8 mouse cellular contexts compared by ENCODE assay signal in the genomic region with DNA sequence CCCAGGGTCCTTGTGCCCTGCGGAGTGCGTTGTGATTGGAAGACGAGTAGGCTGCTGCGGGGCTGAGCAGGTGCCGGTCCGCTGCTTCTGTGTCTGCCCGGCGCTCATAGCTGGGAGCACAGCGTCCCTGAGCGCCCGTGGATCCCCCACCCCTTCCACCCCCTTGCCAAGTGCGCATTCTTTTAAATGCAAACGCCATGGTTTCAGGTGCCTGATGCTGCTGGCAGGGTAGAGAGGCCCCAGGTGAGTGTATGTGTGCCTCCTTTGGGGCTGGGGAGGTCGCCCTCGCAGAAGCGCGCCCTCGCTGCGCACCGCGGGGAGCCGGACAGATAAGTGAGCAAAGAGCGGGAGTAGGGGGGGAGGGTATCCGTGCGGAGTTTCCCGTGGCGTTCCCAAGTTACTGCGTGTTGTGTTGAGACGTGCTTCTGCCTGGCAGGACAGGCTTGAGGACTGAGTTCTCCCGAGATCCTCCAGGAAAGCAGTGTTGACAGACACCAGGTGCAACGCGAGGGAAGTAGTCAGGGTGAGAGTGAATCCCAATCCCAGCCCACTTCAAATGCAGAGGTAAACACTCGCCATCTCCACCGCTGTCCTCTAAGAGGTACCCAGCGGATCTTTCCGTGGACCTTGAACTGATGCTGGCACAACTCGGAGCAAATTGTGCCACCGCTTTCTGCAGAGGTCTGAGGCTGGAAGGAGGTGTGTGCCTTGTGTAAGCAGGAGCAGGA. TPM values are rescaled to one million over a fixed set of nuclear protein-coding genes. Genes with fewer than 3 reads are reported as not detected.
A peak's percentile ranks its signal among the peaks of the same experiment; 100 is the strongest.
DNase-seq lines count a peak whose midpoint lies in the region; ATAC-seq lines count a peak whose summit lies in the region.

No protein-coding gene starts in this region.

- intact Hi-C loops in left cerebral cortex, postnatal 25 days (cut with DNase I), result no loop called here

- no peak overlapping the region for H3K27ac ChIP-seq in heart, embryonic 14.5 days (replicated peaks in 1 of 2; ENCODE audit: control insufficient read depth in 1 of 2, insufficient read depth in 1 of 2, low read depth in 2 of 2, low read length in 2 of 2)
- peak overlapping the region; percentile 74 for H3K27ac ChIP-seq in neural tube, embryonic 14.5 days (ENCODE audit: low read depth, low read length)

- peaks cover 22% of the 10 kb centered on the region for H3K27me3 ChIP-seq in heart, embryonic 14.5 days (ENCODE audit: control insufficient read depth, insufficient read depth, low read length)
- no peaks in the 10 kb centered on the region for H3K27me3 ChIP-seq in neural tube, embryonic 14.5 days (ENCODE audit: control insufficient read depth, insufficient read depth, low read length)

- H3K36me3 ChIP-seq in heart, embryonic 14.5 days (ENCODE audit: control insufficient read depth, insufficient read depth, low read length), result no peaks in the 10 kb centered on the region
- H3K36me3 ChIP-seq in neural tube, embryonic 14.5 days (ENCODE audit: control insufficient read depth, insufficient read depth, low read length), result no peaks in the 10 kb centered on the region

- peaks cover 0 to 2% of the 10 kb centered on the region in 2 experiments; a peak in 1 of 4 replicates for H3K4me1 ChIP-seq in heart, embryonic 14.5 days (ENCODE audit: control insufficient read depth in 2 of 2, insufficient read depth in 2 of 2, low read length in 2 of 2)
- no peaks in the 10 kb centered on the region for H3K4me1 ChIP-seq in neural tube, embryonic 14.5 days (ENCODE audit: control insufficient read depth, insufficient read depth, low read length)

- ATAC-seq in heart, embryonic 14.5 days (ENCODE audit: insufficient number of reproducible peaks, insufficient read depth, low FRiP score, low read depth), result no peak
- peak; percentile 93 for ATAC-seq in neural tube, embryonic 14.5 days (ENCODE audit: low read depth)
- no peak for ATAC-seq in activated CD4-positive, CD25-positive, alpha-beta regulatory T cell, adult 4 months

- H3K4me2 ChIP-seq in heart, embryonic 14.5 days (ENCODE audit: low read length), result peak overlapping the region; percentile 87
- H3K4me2 ChIP-seq in neural tube, embryonic 14.5 days (ENCODE audit: low read depth, low read length), result peak overlapping the region; percentile 75

- under 1% methylated on average over 38 of the region's 38 CpGs for WGBS in heart, embryonic 14.5 days
- WGBS in neural tube, embryonic 14.5 days, result 1% methylated on average over 38 of the region's 38 CpGs

- H3K9ac ChIP-seq in heart, embryonic 14.5 days (ENCODE audit: low read length), result no peak overlapping the region
- H3K9ac ChIP-seq in neural tube, embryonic 14.5 days (replicated peaks; ENCODE audit: low read depth, low read length), result peak overlapping the region; percentile 64

- no peak for DNase-seq in heart, adult 9 months (ENCODE audit: low spot score in 2 of 2)
- DNase-seq in cerebellum, adult 9-11 months, result peak; percentile 87
- peak; percentile 14 to 34 for DNase-seq in frontal cortex, postnatal 10 days (ENCODE audit: low spot score in 2 of 2)
- DNase-seq in left cerebral cortex, postnatal 25 days (ENCODE audit: low spot score in 2 of 2), result peak; percentile 58 to 60
- DNase-seq in gastrocnemius, adult 18-20 months (ENCODE audit: low spot score), result no peak

- H3K9me3 ChIP-seq in heart, embryonic 14.5 days (ENCODE audit: control insufficient read depth, low read length), result no peaks in the 10 kb centered on the region
- no peaks in the 10 kb centered on the region for H3K9me3 ChIP-seq in neural tube, embryonic 14.5 days (ENCODE audit: control insufficient read depth, low read length)

- peak overlapping the region; percentile 49 to 63 for H3K4me3 ChIP-seq in heart, embryonic 14.5 days (ENCODE audit: control insufficient read depth in 1 of 2, insufficient read depth in 1 of 2, low read depth in 1 of 2, low read length in 2 of 2)
- peak overlapping the region; percentile 72 for H3K4me3 ChIP-seq in neural tube, embryonic 14.5 days (ENCODE audit: low read depth, low read length)

RNA-seq across cellular contexts. Expression of a gene that starts 0.7 kb away (rescaled TPM):
- not detected in 2 replicates for polyA plus RNA-seq in heart, embryonic 14.5 days (2014; fragmentation: Nextera tagmentation; extraction: Ambion mirVana)
- total RNA-seq in left cerebral cortex, postnatal 25 days (2021), result 10 to 100 TPM; 20.1 to 24.4 TPM
- 22.4 and 25.6 TPM in 2 replicates for polyA plus RNA-seq in neural tube, embryonic 14.5 days (2014; fragmentation: Nextera tagmentation; extraction: Ambion mirVana)
- not detected for polyA plus RNA-seq in activated CD4-positive, CD25-positive, alpha-beta regulatory T cell, adult 4 months (2017; shearing (Covaris generic))
- total RNA-seq in gastrocnemius, adult 18-20 months (2021), result not detected

Comparison
In these comparisons a context has a peak if more than half of its experiments do, and no peak if none do; other contexts are left out.
1. DNase-seq: peak in cerebellum, adult 9-11 months (single experiment), frontal cortex, postnatal 10 days (2 of 2) and left cerebral cortex, postnatal 25 days (2 of 2); none in heart, adult 9 months (0 of 2) and gastrocnemius, adult 18-20 months (single experiment).
2. RNA of a gene that starts 0.7 kb away (polyA plus RNA-seq): 22.4 to 25.6 TPM in neural tube, embryonic 14.5 days; not detected in activated CD4-positive, CD25-positive, alpha-beta regulatory T cell, adult 4 months and not detected in heart, embryonic 14.5 days; every median in the first group is over 10 times any median in the second.